8 mouse cellular contexts compared by ENCODE assay signal in the genomic region with DNA sequence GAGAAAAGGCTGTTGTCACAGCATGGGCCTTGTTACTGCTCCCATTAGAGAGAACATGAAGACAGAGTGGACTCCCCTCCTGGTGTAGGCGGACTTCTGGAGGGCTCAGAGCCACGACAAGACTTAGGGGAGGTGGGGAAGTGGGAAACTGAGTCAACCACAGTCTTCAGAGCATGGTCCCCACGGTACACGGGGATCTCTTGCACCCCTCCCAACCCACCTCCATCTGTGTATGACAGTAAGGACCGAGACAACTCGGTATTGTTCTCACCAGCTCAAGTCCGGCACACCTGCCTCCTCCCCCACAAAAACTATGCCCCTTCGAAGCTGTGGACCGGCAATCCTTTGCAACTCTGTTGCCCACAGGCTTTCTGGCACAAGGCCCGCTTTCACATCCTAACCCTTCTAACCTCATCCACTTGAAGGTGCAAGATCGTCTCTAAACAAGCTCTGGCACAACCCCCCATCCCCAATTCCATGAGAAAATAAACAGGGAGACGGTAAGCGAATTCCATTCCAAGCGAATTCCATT. TPM values are rescaled to one million over a fixed set of nuclear protein-coding genes. Genes with fewer than 3 reads are reported as not detected.
A peak's percentile ranks its signal among the peaks of the same experiment; 100 is the strongest.
DNase-seq lines count a peak whose midpoint lies in the region; ATAC-seq and TF ChIP-seq lines count a peak whose summit lies in the region.
"Had no signal": no experiment of that assay in that cellular context is flagged by ENCODE, and none has a peak within 500 bp of the region (broad histone marks: within the 10 kb centered on the region; RNA-seq: fewer than 3 reads in every experiment).

No protein-coding gene starts in this region.

- no peak for DNase-seq in kidney, postnatal 0 days (ENCODE audit: low spot score)
- DNase-seq in kidney, adult 2 months = no peak
- peak; percentile 52 for DNase-seq in limb, embryonic 10.5 days (ENCODE audit: low spot score)
- DNase-seq in urinary bladder, adult 18-20 months (ENCODE audit: low spot score in 2 of 2) = no peak
- DNase-seq: thymus, postnatal 36 days had no signal

- WGBS in kidney, postnatal 0 days = 16% methylated on average over 14 of the region's 14 CpGs
- 24% methylated on average over 14 of the region's 14 CpGs for WGBS in kidney, adult 2 months
- WGBS in forebrain, embryonic 13.5 days = 31% methylated on average over 14 of the region's 14 CpGs
- 19% methylated on average over 14 of the region's 14 CpGs for WGBS in limb, embryonic 10.5 days
- WGBS in neural tube, embryonic 15.5 days = 39% methylated on average over 14 of the region's 14 CpGs

- no peak for TF ChIP-seq POLR2A in kidney, adult 2 months (IDR thresholded peaks at IDR 0.05; ENCODE audit: low read depth, low read length)

- peak; percentile 31 for ATAC-seq in kidney, postnatal 0 days (replicated peaks; ENCODE audit: low FRiP score, low read depth)
- no peak for ATAC-seq in forebrain, embryonic 13.5 days
- ATAC-seq in neural tube, embryonic 15.5 days (ENCODE audit: low FRiP score) = no peak
- no peak; the same call in 1 of the 2 replicates for ATAC-seq in granulocyte monocyte progenitor cell, adult 5-6 weeks (replicated peaks; ENCODE audit: poor library complexity, severe bottlenecking)

- H3K36me3 ChIP-seq in kidney, postnatal 0 days (ENCODE audit: insufficient read depth, low read length) = no peaks in the 10 kb centered on the region
- H3K36me3 ChIP-seq in kidney, adult 2 months (ENCODE audit: control insufficient read depth, insufficient read depth, low read length) = no peaks in the 10 kb centered on the region
- H3K36me3 ChIP-seq in forebrain, embryonic 13.5 days (ENCODE audit: poor library complexity, severe bottlenecking) = no peaks in the 10 kb centered on the region
- H3K36me3 ChIP-seq in limb, embryonic 10.5 days = no peaks in the 10 kb centered on the region
- no peaks in the 10 kb centered on the region for H3K36me3 ChIP-seq in neural tube, embryonic 15.5 days

- H3K9me3 ChIP-seq in kidney, postnatal 0 days (replicated peaks; ENCODE audit: low read length) = no peaks in the 10 kb centered on the region
- no peaks in the 10 kb centered on the region for H3K9me3 ChIP-seq in forebrain, embryonic 13.5 days (replicated peaks)
- H3K9me3 ChIP-seq in limb, embryonic 10.5 days (replicated peaks) = no peaks in the 10 kb centered on the region
- no peaks in the 10 kb centered on the region for H3K9me3 ChIP-seq in neural tube, embryonic 15.5 days (replicated peaks)

- H3K9ac ChIP-seq in kidney, postnatal 0 days (ENCODE audit: low read depth, low read length) = no peak overlapping the region
- no peak overlapping the region for H3K9ac ChIP-seq in forebrain, embryonic 13.5 days
- H3K9ac ChIP-seq in neural tube, embryonic 15.5 days (replicated peaks) = no peak overlapping the region

- no peaks in the 10 kb centered on the region for H3K27me3 ChIP-seq in kidney, postnatal 0 days (ENCODE audit: insufficient read depth, low read length)
- H3K27me3 ChIP-seq in kidney, adult 2 months (replicated peaks; ENCODE audit: control insufficient read depth, insufficient read depth, low read length) = no peaks in the 10 kb centered on the region
- H3K27me3 ChIP-seq in forebrain, embryonic 13.5 days = peaks cover 5% of the 10 kb centered on the region; the same call in 1 of the 2 replicates
- H3K27me3 ChIP-seq in limb, embryonic 10.5 days (ENCODE audit: low read depth, poor library complexity, severe bottlenecking) = peaks cover 10% of the 10 kb centered on the region; the same call in 1 of the 2 replicates
- H3K27me3 ChIP-seq in neural tube, embryonic 15.5 days (replicated peaks) = no peaks in the 10 kb centered on the region

- peaks cover 13% of the 10 kb centered on the region; the same call in 1 of the 2 replicates for H3K4me1 ChIP-seq in kidney, postnatal 0 days (replicated peaks; ENCODE audit: insufficient read depth, low read length)
- no peaks in the 10 kb centered on the region for H3K4me1 ChIP-seq in kidney, adult 2 months (ENCODE audit: control insufficient read depth, insufficient read depth, low read length)
- no peaks in the 10 kb centered on the region for H3K4me1 ChIP-seq in forebrain, embryonic 13.5 days
- H3K4me1 ChIP-seq in limb, embryonic 10.5 days = peaks cover 59% of the 10 kb centered on the region
- H3K4me1 ChIP-seq in neural tube, embryonic 15.5 days = peaks cover 12% of the 10 kb centered on the region; the same call in 1 of the 2 replicates

- no peak overlapping the region for H3K4me3 ChIP-seq in kidney, postnatal 0 days (replicated peaks; ENCODE audit: low read depth, low read length)
- H3K4me3 ChIP-seq in kidney, adult 2 months (ENCODE audit: insufficient read depth, low read depth, low read length) = no peak overlapping the region
- H3K4me3 ChIP-seq in forebrain, embryonic 13.5 days = no peak overlapping the region
- H3K4me3 ChIP-seq in limb, embryonic 10.5 days = peak overlapping the region; percentile 39
- no peak overlapping the region for H3K4me3 ChIP-seq in neural tube, embryonic 15.5 days (replicated peaks)

- peak overlapping the region; percentile 47 for H3K4me2 ChIP-seq in kidney, postnatal 0 days (ENCODE audit: low read length)
- peak overlapping the region; percentile 4; the same call in 1 of the 2 replicates for H3K4me2 ChIP-seq in forebrain, embryonic 13.5 days
- H3K4me2 ChIP-seq in neural tube, embryonic 15.5 days = peak overlapping the region; percentile 35

- no peak for TF ChIP-seq CTCF in kidney, postnatal 0 days (IDR thresholded peaks at IDR 0.05; ENCODE audit: low read depth)
- TF ChIP-seq CTCF in kidney, adult 2 months (conservative IDR thresholded peaks at IDR 0.05; ENCODE audit: insufficient read depth, insufficient read length, low read depth, low read length) = no peak

- peak overlapping the region; percentile 58 for H3K27ac ChIP-seq in kidney, postnatal 0 days
- H3K27ac ChIP-seq in kidney, adult 2 months (ENCODE audit: insufficient read depth, low read depth, low read length) = no peak overlapping the region
- H3K27ac ChIP-seq in forebrain, embryonic 13.5 days = no peak overlapping the region
- H3K27ac ChIP-seq in limb, embryonic 10.5 days = peak overlapping the region; percentile 75
- no peak overlapping the region for H3K27ac ChIP-seq in neural tube, embryonic 15.5 days (replicated peaks)

RNA-seq across cellular contexts. Expression of gene Cyp1b1, which starts 13.3 kb away (rescaled TPM):
- polyA plus RNA-seq in kidney, postnatal 0 days (2015; fragmentation: Nextera tagmentation; extraction: Ambion mirVana) = 12.3 and 13.8 TPM in 2 replicates
- polyA plus RNA-seq in kidney, adult 2 months (2012; rRNA removed) = 27.0 and 30.9 TPM in 2 replicates
- 3.4 and 3.9 TPM in 2 replicates for polyA plus RNA-seq in forebrain, embryonic 13.5 days (2015; fragmentation: Nextera tagmentation; extraction: Ambion mirVana)
- 5.0 and 7.5 TPM in 2 replicates for polyA plus RNA-seq in limb, embryonic 10.5 days (2016; fragmentation: Nextera tagmentation; extraction: Ambion mirVana)
- 5.6 and 6.1 TPM in 2 replicates for polyA plus RNA-seq in neural tube, embryonic 15.5 days (2015; fragmentation: Nextera tagmentation; extraction: Ambion mirVana)
- total RNA-seq in granulocyte monocyte progenitor cell, adult 5-6 weeks (2014; fragmentation: Nextera tagmentation) = 0.11 TPM in 1 of 2 replicates, not detected in the other
- 0.09 TPM in 1 of 2 replicates, not detected in the other for total RNA-seq in granulocyte monocyte progenitor cell, adult 5-6 weeks (2017)

Comparison
In these comparisons a context has a peak if more than half of its experiments do, and no peak if none do; other contexts are left out.
1. H3K27ac ChIP-seq: peak in kidney, postnatal 0 days (single experiment) and limb, embryonic 10.5 days (single experiment); none in kidney, adult 2 months (single experiment), forebrain, embryonic 13.5 days (single experiment) and neural tube, embryonic 15.5 days (single experiment).
2. Peak in every context shown above with its lines, with median percentiles within 50 percentile points of each other: H3K4me2 ChIP-seq.